Mouse (Mus musculus) liver, postnatal 0 days (tissue): ENCODE measurements at regions not wholly inside any gene's neighbourhood (a gene's known extent, or its start where the extent isn't known, plus 50 kb on each side); places are given as distances from the start of the nearest gene placed in this dataset.

ENCODE experiments used
- CTCF ChIP-seq: sonication (generic); IDR thresholded peaks from 2 replicates; pipeline ENCODE4 v1.5.1; 2016; ENCODE audit warnings: antibody characterized with exemption, low read depth
- EP300 ChIP-seq: IDR thresholded peaks from 2 replicates; pipeline ENCODE4 v1.6.1; 2016; ENCODE audit warnings: antibody characterized with exemption, low read depth, mild to moderate bottlenecking

- TF ChIP-seq CTCF (no peak), EP300 (no peak)
These were observed 360.2 kb downstream of the Cdh9 start for GRCm38 (mm10) chr15:17088644-17089228.
